Mouse (Mus musculus): ENCODE results near the gene Ncapg2. TPM values are rescaled to one million over a fixed set of nuclear protein-coding genes. Genes with fewer than 3 reads are reported as not detected.

The Ncapg2 gene
- polyA plus RNA-seq, 1 experiment from 2014 or later, result 6.2 TPM

Other genes with a start within 250 kb of the Ncapg2 start
- gene Wdr60, start 142.4 kb upstream of the Ncapg2 start, polyA plus RNA-seq (2015; fragmentation: Nextera tagmentation; extraction: Ambion mirVana), result 20.8 and 21.1 TPM in 2 replicates
- gene Gm11027, start 130.0 kb upstream of the Ncapg2 start, polyA plus RNA-seq (2015; fragmentation: Nextera tagmentation; extraction: Ambion mirVana), result not detected in 2 replicates
- gene Esyt2, start 124.2 kb upstream of the Ncapg2 start, polyA plus RNA-seq (2015; fragmentation: Nextera tagmentation; extraction: Ambion mirVana), result 12.0 and 12.1 TPM in 2 replicates
- gene Ptprn2, start 80.3 kb downstream of the Ncapg2 start, polyA plus RNA-seq (2015; fragmentation: Nextera tagmentation; extraction: Ambion mirVana), result 15.6 and 17.6 TPM in 2 replicates